Mouse (Mus musculus) C2C12 (cell line): ENCODE results near the gene Zic3. TPM values are rescaled to one million over a fixed set of nuclear protein-coding genes. Genes with fewer than 3 reads are reported as not detected.

Source experiments
- H3K27me3 ChIP-seq: one replicate; pipeline ENCODE4 v1.6.1; 2011; ENCODE audit not compliant: control insufficient read depth, insufficient read depth, insufficient read length
- H3K36me3 ChIP-seq: one replicate; pipeline ENCODE4 v1.6.1; 2011; ENCODE audit not compliant: control insufficient read depth, insufficient read depth
- H3K4me3 ChIP-seq: one replicate; pipeline ENCODE4 v1.5.1; 2011; ENCODE audit warnings: mild to moderate bottlenecking, control low read depth; ENCODE audit not compliant: poor library complexity, insufficient read depth, severe bottlenecking
- H3K79me2 ChIP-seq: one replicate; pipeline ENCODE4 v1.6.1; 2011; ENCODE audit not compliant: control insufficient read depth, insufficient read depth
- H3K79me3 ChIP-seq: one replicate; pipeline ENCODE4 v1.6.1; 2011; ENCODE audit warnings: low read depth, control low read depth
- H3ac ChIP-seq: one replicate; pipeline ENCODE3; 2011; ENCODE audit warnings: low read depth; ENCODE audit not compliant: control insufficient read depth, insufficient read length
- CEBPB ChIP-seq: IDR thresholded peaks from one replicate; pipeline ENCODE4 v1.6.1; 2011; ENCODE audit warnings: low read depth, mild to moderate bottlenecking, control low read depth, moderate library complexity
- CTCF ChIP-seq: IDR thresholded peaks from one replicate; pipeline ENCODE4 v1.5.1; 2011; ENCODE audit not compliant: control insufficient read depth, insufficient read depth, insufficient read length
- FOSL1 ChIP-seq: IDR thresholded peaks from one replicate; pipeline ENCODE4 v1.8.0; 2011; ENCODE audit warnings: mild to moderate bottlenecking, low read length; ENCODE audit not compliant: poor library complexity, insufficient read depth, severe bottlenecking
- MAX ChIP-seq: IDR thresholded peaks from one replicate; pipeline ENCODE4 v1.6.1; 2011; ENCODE audit warnings: mild to moderate bottlenecking, control low read depth
- MYOD1 ChIP-seq: IDR thresholded peaks from one replicate; pipeline ENCODE4 v1.6.1; 2011; ENCODE audit warnings: low read depth; ENCODE audit not compliant: control insufficient read depth, insufficient read length
- MYOG ChIP-seq: IDR thresholded peaks from one replicate; pipeline ENCODE4 v1.6.1; 2011; ENCODE audit not compliant: control insufficient read depth, insufficient read length; ENCODE audit errors: extremely low read depth
- USF1 ChIP-seq: IDR thresholded peaks from one replicate; pipeline ENCODE4 v1.6.1; 2011; ENCODE audit warnings: low read depth, mild to moderate bottlenecking, control low read depth, moderate library complexity
- long read RNA-seq, 2 experiments: library from polyadenylated mRNA; unstranded; transcript quantifications; one replicate each; pipeline ENCODE4 v2.0.0; 2019 to 2020
- polyA plus RNA-seq: library from polyadenylated mRNA; unstranded; fragments of >200 nt; fragmentation: generic; extraction: Trizol; gene quantifications from one replicate; pipeline ENCODE4 v1.2.1, GENCODE M21; 2012; ENCODE audit warnings: missing spikeins

The Zic3 gene
- not detected for polyA plus RNA-seq
- long read RNA-seq, experiment 1, result 0 reads
- long read RNA-seq, experiment 2, result 0 reads

GRCm38 (mm10) chrX:58022400-58022799 lies at the start of gene Zic3:
Zic3 (plus strand) TSS chrX:58022700.
- no peak within 1 kb of the TSS for H3K4me3 ChIP-seq
- TF ChIP-seq FOSL1 (no peak), MAX (no peak), CTCF (no peak), MYOD1 (no peak), CEBPB (no peak)
- H3K36me3 ChIP-seq, result no peaks in the 10 kb centered on the region
- H3K79me3 ChIP-seq, result no peaks in the 10 kb centered on the region
- H3ac ChIP-seq, result no peak within 1 kb of the TSS
- H3K79me2 ChIP-seq, result no peaks in the 10 kb centered on the region
- no peaks in the 10 kb centered on the region for H3K27me3 ChIP-seq

- Histone ChIP-seq H3K79me3 (no peaks in the 10 kb centered on the region), H3K4me3 (no peak overlapping the region), H3K27me3 (no peaks in the 10 kb centered on the region), H3K79me2 (no peaks in the 10 kb centered on the region), H3ac (no peak overlapping the region), H3K36me3 (no peaks in the 10 kb centered on the region)
- TF ChIP-seq CEBPB (no peak), MYOG (no peak), FOSL1 (no peak), CTCF (no peak), MYOD1 (no peak), USF1 (no peak), MAX (no peak)
Observed at GRCm38 (mm10) chrX:57982351-57982750, 40.1 kb upstream of the Zic3 start.

GRCm38 (mm10) chrX:57987455-57988109 lies 34.9 kb upstream of the Zic3 start:
- Histone ChIP-seq H3ac (no peak overlapping the region), H3K4me3 (no peak overlapping the region), H3K36me3 (no peaks in the 10 kb centered on the region), H3K79me3 (no peaks in the 10 kb centered on the region), H3K79me2 (no peaks in the 10 kb centered on the region), H3K27me3 (no peaks in the 10 kb centered on the region)
- TF ChIP-seq USF1, result no peak
- TF ChIP-seq FOSL1, result no peak
- no peak for TF ChIP-seq MYOD1
- no peak for TF ChIP-seq MYOG
- TF ChIP-seq MAX, result no peak
- no peak for TF ChIP-seq CTCF
- no peak for TF ChIP-seq CEBPB

DNA sequence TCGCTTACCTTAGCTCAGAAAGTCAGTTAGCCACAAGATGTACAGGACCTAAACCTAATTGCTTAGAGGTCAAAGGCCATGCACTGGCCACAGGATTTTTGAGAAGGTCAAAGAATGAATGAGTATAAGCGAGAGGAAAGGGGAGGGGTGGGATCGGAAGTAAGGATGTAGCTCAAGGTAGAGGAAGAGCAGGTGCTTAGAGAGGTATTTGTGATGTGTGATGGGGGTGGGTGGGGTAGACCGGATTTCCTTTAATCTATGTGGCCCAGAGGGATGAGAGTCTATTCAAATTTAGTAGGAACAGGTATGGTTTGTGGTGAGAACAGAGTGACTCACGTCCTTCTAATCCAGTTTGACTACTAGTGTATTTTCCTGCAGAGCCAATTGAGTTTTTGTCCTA lies 9.1 kb upstream of the Zic3 start:
- no peaks in the 10 kb centered on the region for H3K27me3 ChIP-seq
- H3ac ChIP-seq, result no peak overlapping the region
- H3K79me2 ChIP-seq, result no peaks in the 10 kb centered on the region
- no peaks in the 10 kb centered on the region for H3K36me3 ChIP-seq
- H3K4me3 ChIP-seq, result no peak overlapping the region
- no peaks in the 10 kb centered on the region for H3K79me3 ChIP-seq
- TF ChIP-seq CEBPB, result no peak
- no peak for TF ChIP-seq FOSL1
- TF ChIP-seq MYOD1, result no peak
- no peak for TF ChIP-seq MAX
- TF ChIP-seq MYOG, result no peak
- TF ChIP-seq USF1, result no peak
- TF ChIP-seq CTCF, result no peak

GRCm38 (mm10) chrX:58014093-58014492 lies 8.4 kb upstream of the Zic3 start:
- no peaks in the 10 kb centered on the region for H3K27me3 ChIP-seq
- no peak overlapping the region for H3ac ChIP-seq
- no peaks in the 10 kb centered on the region for H3K79me2 ChIP-seq
- H3K79me3 ChIP-seq, result no peaks in the 10 kb centered on the region
- TF ChIP-seq FOSL1, result no peak
- H3K4me3 ChIP-seq, result no peak overlapping the region
- H3K36me3 ChIP-seq, result no peaks in the 10 kb centered on the region

- Histone ChIP-seq H3K27me3 (no peaks in the 10 kb centered on the region), H3K79me3 (no peaks in the 10 kb centered on the region), H3K79me2 (no peaks in the 10 kb centered on the region), H3K36me3 (no peaks in the 10 kb centered on the region), H3K4me3 (no peak overlapping the region), H3ac (no peak overlapping the region)
- no peak for TF ChIP-seq MYOD1
- no peak for TF ChIP-seq MAX
- TF ChIP-seq CEBPB, result no peak
- no peak for TF ChIP-seq CTCF
- TF ChIP-seq USF1, result no peak
Observed at GRCm38 (mm10) chrX:58014761-58015160, 7.7 kb upstream of the Zic3 start.
